Mouse (Mus musculus) thymus, adult 2 months (tissue): ENCODE measurements around the gene Smg8.

Experiments used
- CTCF ChIP-seq: fragments of 200-500 bp; IDR thresholded peaks from 2 replicates; pipeline ENCODE4 v1.5.1; 2012; ENCODE audit warnings: mild to moderate bottlenecking, control low read depth, low read length, moderate library complexity, borderline replicate concordance; ENCODE audit not compliant: control insufficient read depth, poor library complexity, insufficient read depth; ENCODE audit errors: extremely low read depth
- POLR2A ChIP-seq: fragments of 200-500 bp; IDR thresholded peaks from 2 replicates; pipeline ENCODE4 v1.6.1; 2012; ENCODE audit warnings: mild to moderate bottlenecking, low read length, control low read depth, moderate library complexity; ENCODE audit not compliant: control insufficient read depth, poor library complexity, insufficient read depth; ENCODE audit errors: extremely low read depth

DNA sequence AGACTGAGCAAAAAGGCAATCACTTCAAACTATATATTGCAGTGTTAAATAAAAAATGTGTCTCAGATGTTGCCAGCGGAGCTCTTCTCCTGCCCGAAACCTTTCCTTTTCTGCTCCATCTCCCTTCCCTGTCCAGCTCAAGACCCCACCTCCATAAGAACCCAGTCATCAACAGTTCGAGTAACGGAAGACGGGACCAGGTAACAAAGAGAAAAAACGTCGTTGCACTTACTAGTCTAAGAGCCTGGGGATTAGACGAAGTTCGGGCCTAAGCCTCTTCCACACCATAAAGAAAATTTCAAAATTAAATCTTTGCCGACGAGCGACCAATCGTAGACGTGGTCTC lies 21.8 kb upstream of the Smg8 start, which contains the start of gene Prr11:
- TF ChIP-seq CTCF = no peak
- no peak for TF ChIP-seq POLR2A
